Mouse (Mus musculus): ENCODE results near the gene Ugt1a6a. TPM values are rescaled to one million over a fixed set of nuclear protein-coding genes. Genes with fewer than 3 reads are reported as not detected.
"Not testable (repeated sequence)": the region's sequence is repeated elsewhere in the genome, so short reads cannot be mapped to it uniquely, and the experiment has no call there.

The Ugt1a6a gene
- polyA plus RNA-seq, 1 experiment from 2014 or later: 0.04 TPM

DNA sequence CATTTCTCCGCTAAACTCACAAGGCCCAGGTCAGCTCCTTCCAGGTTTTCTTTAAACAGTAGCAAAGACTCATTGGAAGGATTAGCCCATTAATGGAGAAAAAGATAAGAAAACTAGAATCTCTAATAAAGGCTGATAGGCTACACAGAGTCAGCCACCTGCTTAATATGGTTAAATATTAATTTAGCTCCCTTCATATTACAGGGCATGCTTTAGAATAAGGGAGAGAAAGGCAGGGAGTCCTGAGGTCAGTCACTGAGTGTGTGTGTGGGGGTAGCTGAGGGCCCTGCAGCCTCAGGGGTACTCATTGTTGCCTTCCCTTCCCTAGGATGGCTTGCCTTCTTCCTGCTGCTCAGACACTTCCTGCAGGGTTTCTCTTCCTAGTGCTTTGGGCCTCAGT is 3.5 kb downstream of the Ugt1a6a start:
- no peak overlapping the region for H3K27ac ChIP-seq (replicated peaks; ENCODE audit: low read depth, low read length)
- DNase-seq (ENCODE audit: low spot score) (no peak), ATAC-seq (ENCODE audit: insufficient number of reproducible peaks, low FRiP score, low TSS enrichment, low read depth) (no peak)
- no peak overlapping the region for H3K9ac ChIP-seq (ENCODE audit: low read length)
- WGBS: 88% methylated on average over 1 of the region's 1 CpGs
- H3K36me3 ChIP-seq (ENCODE audit: control insufficient read depth, insufficient read depth, low read length): no peaks in the 10 kb centered on the region
- no peaks in the 10 kb centered on the region for H3K4me1 ChIP-seq (ENCODE audit: control insufficient read depth, insufficient read depth, low read length)
- H3K27me3 ChIP-seq (ENCODE audit: control insufficient read depth, insufficient read depth, low read length): no peaks in the 10 kb centered on the region
- no peaks in the 10 kb centered on the region for H3K9me3 ChIP-seq (ENCODE audit: control insufficient read depth, low read length)
- no peak overlapping the region for H3K4me3 ChIP-seq (ENCODE audit: low read depth, low read length)
- no peak overlapping the region for H3K4me2 ChIP-seq (ENCODE audit: low read depth, severe bottlenecking)

DNA sequence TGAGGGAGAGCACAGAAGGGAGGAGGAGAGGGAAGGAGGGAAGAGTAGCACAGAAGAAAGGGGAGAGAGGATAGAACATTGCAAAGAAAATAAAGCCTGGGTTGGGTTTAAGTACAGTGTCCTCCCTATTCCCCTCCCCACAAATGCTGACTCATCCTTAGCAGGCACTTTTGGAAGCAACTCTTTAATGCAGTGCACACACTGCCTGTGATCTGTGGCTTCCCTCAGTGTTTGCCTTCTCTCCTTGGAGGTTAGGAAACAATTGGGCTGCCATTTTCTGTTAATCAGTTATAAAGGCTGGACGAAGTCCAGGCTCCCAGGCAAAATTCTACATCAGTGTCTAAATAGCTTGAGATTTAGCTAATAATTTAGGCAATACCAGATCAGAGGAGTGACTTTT is 5.9 kb downstream of the Ugt1a6a start:
- not testable (repeated sequence) for H3K27ac ChIP-seq (replicated peaks; ENCODE audit: low read depth, low read length); H3K36me3 ChIP-seq (ENCODE audit: control insufficient read depth, insufficient read depth, low read length); H3K9me3 ChIP-seq (ENCODE audit: control insufficient read depth, low read length); H3K4me1 ChIP-seq (ENCODE audit: control insufficient read depth, insufficient read depth, low read length); H3K27me3 ChIP-seq (ENCODE audit: control insufficient read depth, insufficient read depth, low read length); H3K4me3 ChIP-seq (ENCODE audit: low read depth, low read length); H3K4me2 ChIP-seq (ENCODE audit: low read depth, severe bottlenecking); DNase-seq (ENCODE audit: low spot score); ATAC-seq (ENCODE audit: insufficient number of reproducible peaks, low FRiP score, low TSS enrichment, low read depth); H3K9ac ChIP-seq (ENCODE audit: low read length)
- WGBS: 76% methylated on average over 1 of the region's 1 CpGs

DNA sequence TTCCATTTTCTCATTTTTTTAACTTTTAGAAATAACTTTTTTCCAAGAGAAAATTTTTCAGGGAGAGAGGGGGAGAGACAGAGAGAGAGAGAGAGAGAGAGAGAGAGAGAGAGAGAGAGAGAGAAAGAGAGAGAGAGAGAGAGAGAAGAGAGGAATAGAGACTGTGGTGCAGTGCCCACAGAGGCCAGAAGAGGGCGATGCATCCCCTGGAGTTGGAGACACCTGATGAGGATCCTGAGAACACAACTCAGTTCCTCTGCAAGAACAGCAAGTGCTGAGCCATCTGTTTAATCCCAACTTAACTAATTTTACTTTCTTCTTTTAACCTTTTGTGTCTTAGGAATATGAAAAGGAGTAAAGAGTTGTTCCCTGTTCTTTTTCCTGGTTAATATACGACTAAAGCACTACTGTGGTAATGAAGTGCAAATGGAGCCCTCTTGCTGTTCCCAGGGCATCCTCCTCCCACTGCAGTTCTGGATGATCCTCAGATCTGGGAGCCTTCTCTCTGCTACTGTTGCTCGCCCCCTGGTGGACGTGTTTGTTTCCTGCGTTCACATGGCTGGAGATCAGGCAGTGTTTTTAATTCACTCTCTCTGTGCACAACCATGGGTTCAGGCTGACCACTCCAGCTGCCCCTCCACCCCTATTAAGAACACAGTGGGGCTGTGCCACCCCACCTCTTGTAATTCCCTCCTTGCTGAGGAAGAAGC is 9.5 kb downstream of the Ugt1a6a start:
- not testable (repeated sequence) for H3K9me3 ChIP-seq (ENCODE audit: control insufficient read depth, low read length); H3K4me1 ChIP-seq (ENCODE audit: control insufficient read depth, insufficient read depth, low read length); ATAC-seq (ENCODE audit: insufficient number of reproducible peaks, low FRiP score, low TSS enrichment, low read depth); H3K4me3 ChIP-seq (ENCODE audit: low read depth, low read length); H3K4me2 ChIP-seq (ENCODE audit: low read depth, severe bottlenecking); H3K36me3 ChIP-seq (ENCODE audit: control insufficient read depth, insufficient read depth, low read length); H3K27ac ChIP-seq (replicated peaks; ENCODE audit: low read depth, low read length); H3K27me3 ChIP-seq (ENCODE audit: control insufficient read depth, insufficient read depth, low read length); H3K9ac ChIP-seq (ENCODE audit: low read length)
- peak; percentile 50 for DNase-seq (ENCODE audit: low spot score)
- 1% methylated on average over 5 of the region's 5 CpGs for WGBS

DNA sequence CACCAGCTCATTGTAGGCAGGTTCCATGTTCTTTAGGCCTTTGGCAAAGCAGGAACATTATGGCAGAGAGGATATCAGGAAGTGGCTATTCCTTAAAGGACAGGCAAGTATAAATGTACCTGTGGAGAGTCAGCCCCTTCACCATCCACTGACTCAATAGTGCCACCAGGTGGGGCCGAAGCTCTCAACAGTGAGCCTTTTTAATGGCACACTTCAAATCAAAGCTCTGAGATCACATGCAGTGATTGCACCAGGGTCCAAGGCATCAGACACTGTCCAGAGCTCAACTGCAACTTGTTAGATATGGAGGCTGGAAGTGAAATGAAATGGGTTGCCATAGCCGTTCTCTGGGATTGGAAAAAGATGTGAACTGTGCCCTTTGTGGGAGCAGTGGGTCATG is 10.7 kb downstream of the Ugt1a6a start:
- DNase-seq (ENCODE audit: low spot score): peak; percentile 27
- not testable (repeated sequence) for H3K36me3 ChIP-seq (ENCODE audit: control insufficient read depth, insufficient read depth, low read length); H3K27me3 ChIP-seq (ENCODE audit: control insufficient read depth, insufficient read depth, low read length); H3K4me1 ChIP-seq (ENCODE audit: control insufficient read depth, insufficient read depth, low read length); H3K9ac ChIP-seq (ENCODE audit: low read length); H3K9me3 ChIP-seq (ENCODE audit: control insufficient read depth, low read length); H3K27ac ChIP-seq (replicated peaks; ENCODE audit: low read depth, low read length); H3K4me3 ChIP-seq (ENCODE audit: low read depth, low read length); ATAC-seq (ENCODE audit: insufficient number of reproducible peaks, low FRiP score, low TSS enrichment, low read depth); H3K4me2 ChIP-seq (ENCODE audit: low read depth, severe bottlenecking)
- WGBS: 56% methylated on average over 2 of the region's 2 CpGs

DNA sequence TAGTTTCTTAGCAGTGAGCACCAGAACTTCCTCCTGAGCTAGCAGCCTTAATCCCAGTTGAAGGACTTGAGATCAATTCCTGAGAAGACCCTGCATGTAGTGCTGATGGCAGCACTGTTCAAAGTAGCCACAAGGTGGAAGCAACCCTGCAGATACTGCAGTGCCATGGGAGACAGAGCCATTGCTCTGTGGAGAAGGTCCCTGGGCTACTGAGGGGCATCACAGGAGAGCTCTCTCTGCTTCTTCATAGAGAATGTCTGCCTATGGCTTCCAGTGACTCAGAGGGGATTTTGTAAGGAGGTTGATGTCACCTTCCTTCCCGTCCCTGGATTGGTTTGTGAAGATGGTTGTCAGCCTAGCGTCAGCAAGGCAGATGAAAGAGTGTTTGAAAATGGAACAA is 15.5 kb downstream of the Ugt1a6a start:
- 82% methylated on average over 2 of the region's 2 CpGs for WGBS
- DNase-seq (ENCODE audit: low spot score); H3K4me1 ChIP-seq (ENCODE audit: control insufficient read depth, insufficient read depth, low read length); ATAC-seq (ENCODE audit: insufficient number of reproducible peaks, low FRiP score, low TSS enrichment, low read depth); H3K36me3 ChIP-seq (ENCODE audit: control insufficient read depth, insufficient read depth, low read length); H3K27ac ChIP-seq (replicated peaks; ENCODE audit: low read depth, low read length); H3K9ac ChIP-seq (ENCODE audit: low read length); H3K9me3 ChIP-seq (ENCODE audit: control insufficient read depth, low read length); H3K4me3 ChIP-seq (ENCODE audit: low read depth, low read length); H3K4me2 ChIP-seq (ENCODE audit: low read depth, severe bottlenecking); H3K27me3 ChIP-seq (ENCODE audit: control insufficient read depth, insufficient read depth, low read length): not testable (repeated sequence)

DNA sequence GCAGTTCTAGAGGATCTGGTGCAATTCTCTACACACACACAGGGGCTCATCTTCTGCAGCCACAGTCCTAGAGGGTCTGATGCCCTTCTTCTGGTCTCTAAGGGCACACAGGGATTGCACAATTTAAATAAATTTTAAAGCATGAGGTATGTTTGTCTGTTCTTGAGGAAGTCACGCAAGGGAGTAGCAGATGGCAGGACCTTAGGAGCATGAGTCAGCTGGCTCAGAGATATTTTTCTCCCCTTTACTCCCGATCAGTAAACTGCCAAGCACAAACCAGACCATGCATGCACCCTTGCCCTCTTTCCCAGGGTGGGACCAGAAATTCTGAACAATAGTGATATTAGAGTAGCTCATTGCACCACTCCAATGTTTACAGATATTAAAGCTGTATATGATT is 23.8 kb downstream of the Ugt1a6a start:
- WGBS: 77% methylated on average over 2 of the region's 2 CpGs
- Histone ChIP-seq H3K36me3 (ENCODE audit: control insufficient read depth, insufficient read depth, low read length) (no peaks in the 10 kb centered on the region), H3K4me2 (ENCODE audit: low read depth, severe bottlenecking) (no peak overlapping the region), H3K27ac (replicated peaks; ENCODE audit: low read depth, low read length) (no peak overlapping the region), H3K9me3 (ENCODE audit: control insufficient read depth, low read length) (no peaks in the 10 kb centered on the region), H3K9ac (ENCODE audit: low read length) (no peak overlapping the region), H3K27me3 (ENCODE audit: control insufficient read depth, insufficient read depth, low read length) (no peaks in the 10 kb centered on the region), H3K4me3 (ENCODE audit: low read depth, low read length) (no peak overlapping the region), H3K4me1 (ENCODE audit: control insufficient read depth, insufficient read depth, low read length) (no peaks in the 10 kb centered on the region)
- no peak for DNase-seq (ENCODE audit: low spot score)
- ATAC-seq (ENCODE audit: insufficient number of reproducible peaks, low FRiP score, low TSS enrichment, low read depth): no peak

DNA sequence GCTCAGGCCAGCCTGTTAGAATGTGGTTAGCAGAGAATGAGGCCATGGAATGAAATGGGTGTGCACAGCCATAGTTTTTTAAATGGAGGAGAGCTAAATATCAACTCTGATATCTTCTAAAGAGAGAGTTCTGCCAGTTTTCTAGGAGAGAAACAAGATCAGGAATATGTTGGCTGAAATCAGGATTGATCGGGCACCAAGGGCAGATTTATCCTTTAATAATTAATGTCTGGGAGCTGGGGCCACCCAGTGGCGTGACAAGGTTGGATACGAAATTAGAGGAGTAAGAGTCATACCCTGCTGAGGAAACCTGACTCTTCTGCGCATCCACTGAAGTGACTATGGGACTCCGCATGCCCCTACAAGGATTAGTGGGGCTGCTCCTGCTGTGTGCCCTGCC is 31.1 kb downstream of the Ugt1a6a start, which contains the start of gene Ugt1a5:
Gene Ugt1a5, plus strand, starts transcription at position 302 of the 400 bp plus-strand sequence.
- no peaks in the 10 kb centered on the region for H3K36me3 ChIP-seq (ENCODE audit: control insufficient read depth, insufficient read depth, low read length)

DNA sequence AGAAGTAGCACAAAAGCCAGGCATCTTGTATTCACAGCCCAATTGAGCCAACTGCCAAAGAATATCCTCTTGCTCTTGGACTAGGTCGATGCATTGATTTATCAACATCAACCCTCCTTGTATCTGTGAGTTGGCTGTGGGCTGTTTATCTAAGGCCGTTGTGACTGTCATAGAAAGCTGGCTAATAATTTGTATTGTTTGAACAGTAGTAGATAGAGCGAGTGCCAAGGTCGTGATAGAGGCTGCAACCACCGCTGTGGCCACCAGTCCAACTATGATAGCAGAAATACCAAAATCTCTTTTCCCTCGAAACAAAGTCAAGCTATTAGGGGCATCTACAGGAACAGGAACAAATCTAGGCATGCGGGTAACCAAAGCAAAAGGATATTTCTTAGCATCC is 37.6 kb downstream of the Ugt1a6a start:
- not testable (repeated sequence) for H3K4me2 ChIP-seq (ENCODE audit: low read depth, severe bottlenecking); H3K27ac ChIP-seq (replicated peaks; ENCODE audit: low read depth, low read length); DNase-seq (ENCODE audit: low spot score); H3K4me3 ChIP-seq (ENCODE audit: low read depth, low read length); ATAC-seq (ENCODE audit: insufficient number of reproducible peaks, low FRiP score, low TSS enrichment, low read depth); H3K9me3 ChIP-seq (ENCODE audit: control insufficient read depth, low read length); H3K4me1 ChIP-seq (ENCODE audit: control insufficient read depth, insufficient read depth, low read length); H3K27me3 ChIP-seq (ENCODE audit: control insufficient read depth, insufficient read depth, low read length); H3K36me3 ChIP-seq (ENCODE audit: control insufficient read depth, insufficient read depth, low read length); H3K9ac ChIP-seq (ENCODE audit: low read length)
- 91% methylated on average over 5 of the region's 7 CpGs for whole genome bisulfite sequencing

More for the DNA sequence above, 31.1 kb downstream of the Ugt1a6a start, which contains the start of gene Ugt1a5:
- Histone ChIP-seq H3K4me2 (ENCODE audit: low read depth, severe bottlenecking) (no peak within 1 kb of the TSS), H3K9me3 (ENCODE audit: control insufficient read depth, low read length) (no peaks in the 10 kb centered on the region), H3K27ac (replicated peaks; ENCODE audit: low read depth, low read length) (no peak within 1 kb of the TSS), H3K9ac (ENCODE audit: low read length) (no peak within 1 kb of the TSS), H3K27me3 (ENCODE audit: control insufficient read depth, insufficient read depth, low read length) (no peaks in the 10 kb centered on the region), H3K4me1 (ENCODE audit: control insufficient read depth, insufficient read depth, low read length) (no peaks in the 10 kb centered on the region), H3K4me3 (ENCODE audit: low read depth, low read length) (no peak within 1 kb of the TSS)
- DNase-seq (ENCODE audit: low spot score) (no peak), ATAC-seq (ENCODE audit: insufficient number of reproducible peaks, low FRiP score, low TSS enrichment, low read depth) (no peak)
- WGBS: 77% methylated on average over 5 of the region's 5 CpGs

DNA sequence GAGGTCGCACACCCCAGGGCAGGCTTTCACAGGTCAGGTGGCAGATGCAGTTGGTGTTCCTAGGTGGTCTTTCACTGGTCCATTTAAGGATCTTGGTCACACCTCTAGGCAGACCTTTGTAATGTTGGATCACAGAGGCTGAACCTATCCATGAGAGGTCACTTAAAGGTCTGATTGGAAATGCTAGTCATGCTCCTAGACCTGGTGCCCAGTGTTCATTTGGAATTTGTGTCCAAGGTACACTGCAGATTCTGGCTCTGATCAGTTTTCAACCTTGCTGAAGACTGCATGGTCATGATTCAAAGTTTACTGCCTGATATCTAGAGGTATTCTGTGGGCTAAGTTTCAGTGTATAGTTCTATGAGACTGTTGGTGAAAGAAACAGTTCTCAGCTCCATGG is 45.0 kb downstream of the Ugt1a6a start:
- DNase-seq (ENCODE audit: low spot score): no peak
- H3K9ac ChIP-seq (ENCODE audit: low read length): no peak overlapping the region
- H3K9me3 ChIP-seq (ENCODE audit: control insufficient read depth, low read length): no peaks in the 10 kb centered on the region; the same call in 1 of the 2 replicates
- H3K36me3 ChIP-seq (ENCODE audit: control insufficient read depth, insufficient read depth, low read length): no peaks in the 10 kb centered on the region
- no peak overlapping the region for H3K4me2 ChIP-seq (ENCODE audit: low read depth, severe bottlenecking)
- no peak for ATAC-seq (ENCODE audit: insufficient number of reproducible peaks, low FRiP score, low TSS enrichment, low read depth)
- H3K4me3 ChIP-seq (ENCODE audit: low read depth, low read length): no peak overlapping the region
- H3K27me3 ChIP-seq (ENCODE audit: control insufficient read depth, insufficient read depth, low read length): no peaks in the 10 kb centered on the region
- no peak overlapping the region for H3K27ac ChIP-seq (replicated peaks; ENCODE audit: low read depth, low read length)
- no peaks in the 10 kb centered on the region for H3K4me1 ChIP-seq (ENCODE audit: control insufficient read depth, insufficient read depth, low read length)
- WGBS: 88% methylated on average over 1 of the region's 1 CpGs

Data from limb, embryonic 11.5 days (tissue).